Mouse (Mus musculus) ES-Bruce4 (cell line): ENCODE results near the gene Slc7a10.

Experiments
- CTCF ChIP-seq: IDR thresholded peaks from one replicate; pipeline ENCODE4 v1.8.1; 2011; ENCODE audit warnings: low read depth, low read length
- EP300 ChIP-seq: IDR thresholded peaks from 2 replicates; pipeline ENCODE4 v1.6.1; 2011; ENCODE audit warnings: low read depth, low read length; ENCODE audit not compliant: insufficient read depth
- POLR2A ChIP-seq: IDR thresholded peaks from one replicate; pipeline ENCODE4 v1.8.1; 2011; ENCODE audit warnings: low read length; ENCODE audit not compliant: insufficient read depth

GRCm38 (mm10) chr7:35198981-35199754 is 13.0 kb downstream of the Slc7a10 start:
- TF ChIP-seq CTCF = no peak
- no peak for TF ChIP-seq POLR2A
- no peak for TF ChIP-seq EP300
